Mouse (Mus musculus) forebrain, embryonic 14.5 days (tissue): Measurements from ENCODE around the gene Gm4498. TPM values are rescaled to one million over a fixed set of nuclear protein-coding genes. Genes with fewer than 3 reads are reported as not detected.
"Not testable (repeated sequence)": the region's sequence is repeated elsewhere in the genome, so short reads cannot be mapped to it uniquely, and the experiment has no call there.

Experiments
- ATAC-seq: fragments of 200-750 bp; cut with Nextera tagmentation; 2 replicates; pipeline ENCODE4 v1.8.0; 2017; ENCODE audit warnings: mild to moderate bottlenecking, moderate library complexity
- DNase-seq: peaks from one replicate; pipeline ENCODE4 v3.0.0-alpha.2; 2015; ENCODE audit warnings: low spot score
- H3K27ac ChIP-seq: fragments of 300-500 bp; sonication (generic); 2 replicates; pipeline ENCODE4 v1.5.1; 2014; ENCODE audit warnings: low read depth, mild to moderate bottlenecking, control low read depth, low read length, moderate library complexity
- H3K27me3 ChIP-seq: fragments of 300-500 bp; sonication (generic); replicated peaks from 2 replicates; pipeline ENCODE4 v1.6.1; 2014; ENCODE audit warnings: low read length, control low read depth, mixed read lengths; ENCODE audit not compliant: control insufficient read depth, insufficient read depth
- H3K36me3 ChIP-seq: fragments of 300-500 bp; sonication (generic); 2 replicates; pipeline ENCODE4 v1.6.1; 2014; ENCODE audit warnings: low read length, control low read depth; ENCODE audit not compliant: control insufficient read depth, insufficient read depth
- H3K4me1 ChIP-seq: fragments of 300-500 bp; sonication (generic); 2 replicates; pipeline ENCODE4 v1.6.1; 2014; ENCODE audit warnings: antibody characterized with exemption, low read length, control low read depth; ENCODE audit not compliant: control insufficient read depth, insufficient read depth
- H3K4me2 ChIP-seq: fragments of 300-500 bp; sonication (generic); 2 replicates; pipeline ENCODE4 v1.6.1; 2014; ENCODE audit warnings: mild to moderate bottlenecking, control low read depth, low read length
- H3K4me3 ChIP-seq: fragments of 300-500 bp; sonication (generic); 2 replicates; pipeline ENCODE4 v1.5.1; 2014; ENCODE audit warnings: low read depth, low read length, control low read depth
- H3K9ac ChIP-seq: fragments of 300-500 bp; sonication (generic); 2 replicates; pipeline ENCODE4 v1.6.1; 2014; ENCODE audit warnings: mild to moderate bottlenecking, low read length, control low read depth, moderate library complexity
- H3K9me3 ChIP-seq: fragments of 300-500 bp; sonication (generic); replicated peaks from 2 replicates; pipeline ENCODE4 v1.6.1; 2016; ENCODE audit warnings: low read length, control low read depth, mixed read lengths; ENCODE audit not compliant: control insufficient read depth
- WGBS: fragments of 180-500 bp; shearing (Covaris S2); extraction: QIAGEN DNeasy Blood & Tissue Kit; methylation state at CpG from one replicate; pipeline ENCODE4 v1.1.7; 2014; 5-methylcytosine and 5-hydroxymethylcytosine counted together
- polyA plus RNA-seq: library from polyadenylated mRNA; unstranded; fragments of >200 nt; fragmentation: Nextera tagmentation; extraction: Ambion mirVana; gene quantifications from 2 replicates; pipeline ENCODE4 v1.2.1, GENCODE M21; 2014

Gene Gm4498
- polyA plus RNA-seq: not detected in 2 replicates

DNA sequence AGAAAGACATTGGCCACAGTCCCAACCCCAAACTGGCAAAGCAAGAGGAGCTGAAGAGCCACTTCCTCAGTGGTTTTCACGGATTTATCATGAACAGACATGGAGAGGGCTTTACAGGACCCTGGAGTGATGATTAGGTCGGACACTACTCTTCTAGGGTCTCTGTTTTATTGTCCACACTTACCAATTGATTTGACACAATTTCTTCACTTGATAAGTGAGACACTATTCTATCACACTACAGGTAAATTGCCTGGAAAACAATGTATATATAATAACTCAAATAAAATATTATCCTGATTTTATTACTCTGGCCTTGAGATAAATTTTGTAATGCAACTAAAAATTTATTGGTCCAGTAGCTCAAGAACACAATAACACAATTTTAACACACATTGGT is at the start of gene Gm4498:
Gene Gm4498, minus strand, starts transcription at position 101 of the 400 bp plus-strand sequence.
- ATAC-seq, H3K4me1 ChIP-seq, H3K27me3 ChIP-seq, H3K4me2 ChIP-seq, H3K9me3 ChIP-seq, H3K9ac ChIP-seq, DNase-seq, H3K36me3 ChIP-seq, H3K27ac ChIP-seq, H3K4me3 ChIP-seq: not testable (repeated sequence)
- no CpG with 5 or more reads among the region's 2 CpGs for WGBS

DNA sequence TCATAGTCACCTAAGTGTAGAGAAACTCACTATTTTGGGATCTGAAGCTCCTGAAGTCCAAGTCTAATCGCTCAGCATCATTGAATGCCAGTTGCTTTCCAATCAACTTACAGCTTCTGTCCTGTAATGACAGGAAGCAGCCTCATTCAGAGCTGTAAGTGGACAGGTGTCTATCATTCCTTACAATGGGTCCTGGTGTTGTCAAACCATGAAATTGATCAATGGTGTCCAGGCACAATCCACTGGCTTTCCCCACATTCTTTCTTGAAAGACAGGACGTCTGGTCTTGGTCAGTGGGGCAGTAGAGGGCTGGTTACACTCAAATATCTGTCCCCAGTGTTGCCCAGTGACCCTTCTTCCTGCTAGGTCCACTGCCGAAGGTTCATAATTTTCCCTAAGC is 29.1 kb upstream of the Gm4498 start, which contains the start of gene Gm5890:
Gene Gm5890, minus strand, starts transcription at position 101 of the 400 bp plus-strand sequence.
- WGBS: no CpG with 5 or more reads among the region's 3 CpGs
- H3K27ac ChIP-seq, H3K36me3 ChIP-seq, H3K9ac ChIP-seq, H3K4me1 ChIP-seq, H3K4me2 ChIP-seq, H3K27me3 ChIP-seq, ATAC-seq, H3K4me3 ChIP-seq, DNase-seq, H3K9me3 ChIP-seq: not testable (repeated sequence)

DNA sequence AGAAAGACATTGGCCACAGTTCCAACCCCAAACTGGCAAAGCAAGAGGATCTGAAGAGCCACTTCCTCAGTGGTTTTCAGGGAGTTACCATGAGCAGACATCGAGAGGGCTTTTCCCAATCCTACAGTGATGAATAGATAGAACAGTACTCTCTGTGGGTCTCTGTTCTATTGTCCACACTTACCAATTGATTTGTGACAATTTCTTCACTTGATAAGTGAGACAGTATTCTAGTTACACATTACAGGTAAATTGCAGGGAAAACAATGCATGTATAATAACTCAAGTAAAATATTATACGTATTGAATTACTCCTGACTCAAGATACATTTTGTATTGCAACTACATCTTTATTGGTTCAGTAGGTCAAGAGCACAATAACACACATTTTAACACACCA is 28.1 kb downstream of the Gm4498 start, which contains the start of gene Gm6164:
Gene Gm6164, minus strand, starts transcription at position 101 of the 400 bp plus-strand sequence.
- not testable (repeated sequence) for H3K27me3 ChIP-seq, H3K9ac ChIP-seq, H3K4me3 ChIP-seq, ATAC-seq, DNase-seq, H3K4me2 ChIP-seq, H3K4me1 ChIP-seq, H3K36me3 ChIP-seq, H3K27ac ChIP-seq, H3K9me3 ChIP-seq
- WGBS: no CpG with 5 or more reads among the region's 2 CpGs

DNA sequence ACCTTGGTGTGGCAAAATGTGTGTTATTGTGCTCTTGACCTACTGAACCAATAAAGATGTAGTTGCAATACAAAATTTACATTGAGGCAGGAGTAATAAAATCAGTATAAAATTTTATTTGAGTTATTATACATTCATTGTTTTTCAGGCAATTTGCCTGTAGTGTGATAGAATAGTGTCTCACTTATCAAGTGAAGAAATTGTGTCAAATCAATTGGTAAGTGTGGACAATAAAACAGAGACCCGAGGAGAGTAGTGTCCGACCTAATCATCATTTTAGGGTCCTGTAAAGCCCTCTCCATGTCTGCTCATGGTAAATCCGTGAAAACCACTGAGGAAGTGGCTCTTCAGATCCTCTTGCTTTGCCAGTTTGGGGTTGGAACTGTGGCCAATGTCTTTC is 40.2 kb downstream of the Gm4498 start, which contains the start of gene Vmn1r95:
Gene Vmn1r95, plus strand, starts transcription at position 301 of the 400 bp plus-strand sequence.
- H3K9ac ChIP-seq, H3K4me1 ChIP-seq, DNase-seq, H3K27ac ChIP-seq, H3K4me2 ChIP-seq, H3K27me3 ChIP-seq, H3K4me3 ChIP-seq, H3K36me3 ChIP-seq, ATAC-seq, H3K9me3 ChIP-seq: not testable (repeated sequence)
- no CpG with 5 or more reads among the region's 3 CpGs for WGBS

Other genes with a start within 250 kb of the Gm4498 start
- not detected in 2 replicates for gene Nlrp9b, start 242.4 kb downstream of the Gm4498 start, polyA plus RNA-seq
- not detected in 2 replicates for gene Vmn1r91, start 134.1 kb downstream of the Gm4498 start, polyA plus RNA-seq
- not detected in 2 replicates for gene Gm16442, start 111.2 kb downstream of the Gm4498 start, polyA plus RNA-seq
- not detected in 2 replicates for gene Vmn1r93, start 94.7 kb downstream of the Gm4498 start, polyA plus RNA-seq
- not detected in 2 replicates for gene Vmn1r94, start 65.5 kb downstream of the Gm4498 start, polyA plus RNA-seq
- not detected in 2 replicates for gene Vmn1r95, start 40.1 kb downstream of the Gm4498 start, polyA plus RNA-seq
- not detected in 2 replicates for gene Gm6164, start 28.2 kb downstream of the Gm4498 start, polyA plus RNA-seq
- not detected in 2 replicates for gene Gm5890, start 29.0 kb upstream of the Gm4498 start, polyA plus RNA-seq
- gene Gm4133, start 100.2 kb upstream of the Gm4498 start, polyA plus RNA-seq: not detected in 2 replicates
- gene Gm5728, start 141.6 kb upstream of the Gm4498 start, polyA plus RNA-seq: not detected in 2 replicates
- gene Vmn1r100, start 184.1 kb upstream of the Gm4498 start, polyA plus RNA-seq: not detected in 2 replicates
- gene Vmn1r101, start 208.8 kb upstream of the Gm4498 start, polyA plus RNA-seq: not detected in 2 replicates
- not detected in 2 replicates for gene Gm10670, start 241.1 kb upstream of the Gm4498 start, polyA plus RNA-seq